Mouse (Mus musculus) ES-Bruce4 (cell line): ENCODE measurements around the gene Tgm6.

Source experiments
- CTCF ChIP-seq: IDR thresholded peaks from one replicate; pipeline ENCODE4 v1.8.1; 2011; ENCODE audit warnings: low read depth, low read length
- EP300 ChIP-seq: IDR thresholded peaks from 2 replicates; pipeline ENCODE4 v1.6.1; 2011; ENCODE audit warnings: low read depth, low read length; ENCODE audit not compliant: insufficient read depth

DNA sequence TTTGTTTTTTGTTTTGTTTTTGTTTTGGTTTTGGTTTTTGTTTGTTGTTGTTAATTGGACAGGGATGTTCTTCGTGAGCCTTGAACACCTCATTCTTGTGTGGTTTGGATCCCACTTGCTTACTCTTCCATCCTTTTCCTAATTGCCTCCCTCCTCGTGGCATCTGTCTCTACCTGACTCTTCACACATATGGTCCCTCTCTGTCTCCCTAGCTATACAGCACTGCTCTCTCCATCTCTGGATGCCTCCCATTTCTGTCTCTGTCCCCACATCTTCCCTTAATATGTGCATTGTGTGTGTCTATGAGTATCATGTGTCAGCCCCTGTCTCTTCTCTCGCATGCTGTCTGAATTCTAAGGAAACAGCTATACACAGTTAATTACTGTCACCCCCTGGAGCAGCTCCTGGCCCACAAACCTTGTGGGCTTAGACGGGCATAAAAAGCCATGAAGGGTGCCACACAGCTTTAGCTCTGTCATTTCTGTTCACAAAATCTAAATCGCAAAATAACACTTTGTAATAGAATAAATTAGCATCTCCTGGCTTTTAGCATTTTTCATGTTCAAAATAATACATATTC, 34.0 kb downstream of the Tgm6 start:
- no peak for TF ChIP-seq CTCF
- TF ChIP-seq EP300 = no peak
